Mouse (Mus musculus) kidney, embryonic 14.5 days (tissue): ENCODE data around the gene Tjp1. TPM values are rescaled to one million over a fixed set of nuclear protein-coding genes. Genes with fewer than 3 reads are reported as not detected.

Experiments used
- ATAC-seq: fragments of 200-750 bp; cut with Nextera tagmentation; 2 replicates; pipeline ENCODE4 v1.8.0; 2017; ENCODE audit warnings: moderate number of reproducible peaks, mild to moderate bottlenecking, moderate TSS enrichment, moderate library complexity; ENCODE audit not compliant: low FRiP score, low TSS enrichment
- H3K27ac ChIP-seq: fragments of 300-500 bp; sonication (generic); 2 replicates; pipeline ENCODE4 v1.5.1; 2014; ENCODE audit warnings: low read depth, mild to moderate bottlenecking, low read length, moderate library complexity, mixed read lengths
- H3K27me3 ChIP-seq: fragments of 300-500 bp; sonication (generic); 2 replicates; pipeline ENCODE4 v1.6.1; 2014; ENCODE audit warnings: mild to moderate bottlenecking, low read length; ENCODE audit not compliant: control insufficient read depth, insufficient read depth
- H3K36me3 ChIP-seq: fragments of 300-500 bp; sonication (generic); 2 replicates; pipeline ENCODE4 v1.6.1; 2014; ENCODE audit warnings: low read length, mixed read lengths; ENCODE audit not compliant: control insufficient read depth, insufficient read depth
- H3K4me1 ChIP-seq: fragments of 300-500 bp; sonication (generic); 2 replicates; pipeline ENCODE4 v1.6.1; 2014; ENCODE audit warnings: low read length, mixed read lengths; ENCODE audit not compliant: control insufficient read depth, insufficient read depth
- H3K4me2 ChIP-seq: fragments of 300-500 bp; sonication (generic); replicated peaks from 2 replicates; pipeline ENCODE4 v1.6.1; 2014; ENCODE audit warnings: low read depth, mild to moderate bottlenecking, low read length
- H3K4me3 ChIP-seq: fragments of 300-500 bp; sonication (generic); 2 replicates; pipeline ENCODE4 v1.5.1; 2014; ENCODE audit warnings: mild to moderate bottlenecking, low read length
- H3K9ac ChIP-seq: fragments of 300-500 bp; sonication (generic); 2 replicates; pipeline ENCODE4 v1.6.1; 2014; ENCODE audit warnings: low read depth, mild to moderate bottlenecking, low read length, moderate library complexity
- H3K9me3 ChIP-seq: fragments of 300-500 bp; sonication (generic); 2 replicates; pipeline ENCODE4 v1.6.1; 2016; ENCODE audit warnings: low read length; ENCODE audit not compliant: control insufficient read depth
- WGBS: fragments of 180-500 bp; shearing (Covaris S2); extraction: QIAGEN DNeasy Blood & Tissue Kit; methylation state at CpG from one replicate; pipeline ENCODE4 v1.1.7; 2014; 5-methylcytosine and 5-hydroxymethylcytosine counted together
- polyA plus RNA-seq: library from polyadenylated mRNA; unstranded; fragments of >200 nt; fragmentation: Nextera tagmentation; extraction: Ambion mirVana; gene quantifications from 2 replicates; pipeline ENCODE4 v1.2.1, GENCODE M21; 2014

Gene Tjp1
- polyA plus RNA-seq, 1 experiment from 2014 or later: 18.9 TPM

DNA sequence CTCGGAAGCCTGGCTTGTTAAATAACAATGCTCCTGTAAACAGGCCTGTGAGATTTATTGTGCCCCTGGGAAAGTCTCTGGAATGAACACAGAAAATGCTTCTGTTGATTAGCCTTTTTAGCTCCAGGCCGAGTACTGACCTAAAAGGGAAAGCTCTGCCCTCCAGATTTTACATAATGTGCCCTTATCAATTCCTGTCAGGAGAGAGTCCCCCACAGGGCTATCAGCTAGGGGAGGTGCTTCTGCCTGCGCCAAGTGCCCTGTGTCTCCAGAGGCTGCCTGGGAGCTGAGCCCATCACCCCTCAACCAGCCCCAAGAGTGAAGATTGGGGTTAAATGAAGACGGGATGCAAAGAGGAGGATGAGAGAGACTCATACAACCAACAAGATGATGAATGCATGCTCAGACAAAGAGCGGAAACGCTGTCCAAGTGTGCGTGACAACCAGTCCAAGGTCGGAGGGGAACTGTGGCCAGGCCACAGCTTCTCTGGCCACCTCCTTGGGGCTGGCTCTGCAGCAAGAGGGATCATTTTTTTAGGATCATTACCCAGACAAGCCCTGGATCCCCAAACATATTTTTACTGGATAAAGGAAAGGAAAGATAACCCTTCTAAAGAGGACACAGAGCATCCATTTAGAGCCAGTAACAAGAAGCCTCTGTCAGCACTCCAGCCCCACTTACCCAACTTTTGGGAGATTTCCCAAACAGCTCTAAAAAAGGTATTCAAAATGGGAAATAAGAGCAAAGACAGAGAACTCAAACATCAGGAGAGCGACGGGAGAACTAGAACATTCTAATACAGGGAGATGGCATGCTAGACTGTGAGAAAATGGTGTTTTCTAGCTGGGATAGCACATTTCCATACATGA lies 110.1 kb downstream of the Tjp1 start:
- Histone ChIP-seq H3K9me3 (no peaks in the 10 kb centered on the region), H3K9ac (0 out of 2 replicates have a peak overlapping the region, but pooled peaks have one; percentile 7), H3K27me3 (no peaks in the 10 kb centered on the region), H3K27ac (peak overlapping the region; percentile 87), H3K4me1 (peaks cover 35% of the 10 kb centered on the region), H3K4me2 (peak overlapping the region; percentile 8; the same call in 1 of the 2 replicates), H3K36me3 (no peaks in the 10 kb centered on the region), H3K4me3 (no peak overlapping the region)
- peak; percentile 32; the same call in 1 of the 2 replicates for ATAC-seq
- 42% methylated on average over 10 of the region's 10 CpGs for WGBS

GRCm38 (mm10) chr7:65416506-65416905 lies 111.1 kb downstream of the Tjp1 start:
- no peaks in the 10 kb centered on the region for H3K36me3 ChIP-seq
- no peak overlapping the region for H3K4me2 ChIP-seq
- H3K9ac ChIP-seq: no peak overlapping the region
- peaks cover 34% of the 10 kb centered on the region for H3K4me1 ChIP-seq
- WGBS: 54% methylated on average over 3 of the region's 3 CpGs
- no peak for ATAC-seq
- no peak overlapping the region for H3K4me3 ChIP-seq
- peak overlapping the region; percentile 87; the same call in 1 of the 2 replicates for H3K27ac ChIP-seq
- H3K27me3 ChIP-seq: no peaks in the 10 kb centered on the region
- H3K9me3 ChIP-seq: no peaks in the 10 kb centered on the region

GRCm38 (mm10) chr7:65413946-65414945 lies 113.3 kb downstream of the Tjp1 start:
- peak; percentile 70 for ATAC-seq
- peaks cover 24% of the 10 kb centered on the region for H3K4me1 ChIP-seq

DNA sequence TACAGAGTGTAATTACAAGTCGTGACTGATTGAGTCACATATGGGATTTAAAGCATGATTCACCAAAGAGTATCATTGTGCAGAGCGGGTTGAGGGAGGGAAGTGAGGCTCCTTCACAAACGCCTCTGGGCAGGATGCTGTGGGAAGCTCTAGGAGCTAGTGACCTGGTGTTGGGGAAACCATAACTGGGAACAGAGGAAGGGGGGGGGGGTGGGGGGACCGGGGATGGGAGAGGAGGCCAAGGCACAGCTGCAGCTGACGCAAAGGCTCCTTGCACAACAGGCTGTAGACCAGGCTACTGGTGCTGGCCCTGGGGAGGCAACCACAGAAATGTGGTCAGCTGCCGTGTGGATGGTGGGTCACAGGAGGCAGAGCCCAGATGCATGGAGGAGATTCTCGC lies 116.9 kb downstream of the Tjp1 start:
- 56% methylated on average over 7 of the region's 7 CpGs for WGBS
- no peak for ATAC-seq
- no peak overlapping the region for H3K4me3 ChIP-seq
- no peaks in the 10 kb centered on the region for H3K36me3 ChIP-seq
- no peak overlapping the region for H3K9ac ChIP-seq
- H3K4me2 ChIP-seq: no peak overlapping the region
- H3K4me1 ChIP-seq: peaks cover 11% of the 10 kb centered on the region
- no peak overlapping the region for H3K27ac ChIP-seq
- no peaks in the 10 kb centered on the region for H3K9me3 ChIP-seq
- H3K27me3 ChIP-seq: no peaks in the 10 kb centered on the region

More at GRCm38 (mm10) chr7:65413946-65414945, 113.3 kb downstream of the Tjp1 start:
- no peaks in the 10 kb centered on the region for H3K27me3 ChIP-seq
- H3K4me3 ChIP-seq: no peak overlapping the region
- no peak overlapping the region for H3K9ac ChIP-seq
- H3K36me3 ChIP-seq: no peaks in the 10 kb centered on the region
- no peak overlapping the region for H3K4me2 ChIP-seq
- H3K9me3 ChIP-seq: no peaks in the 10 kb centered on the region
- H3K27ac ChIP-seq: peak overlapping the region; percentile 47; the same call in 1 of the 2 replicates
- 37% methylated on average over 13 of the region's 13 CpGs for WGBS

GRCm38 (mm10) chr7:65406427-65406826 lies 121.2 kb downstream of the Tjp1 start:
- Histone ChIP-seq H3K4me3 (no peak overlapping the region), H3K9me3 (no peaks in the 10 kb centered on the region), H3K27ac (no peak overlapping the region), H3K9ac (no peak overlapping the region), H3K4me2 (no peak overlapping the region), H3K27me3 (no peaks in the 10 kb centered on the region), H3K4me1 (no peaks in the 10 kb centered on the region), H3K36me3 (no peaks in the 10 kb centered on the region)
- 79% methylated on average over 3 of the region's 3 CpGs for WGBS
- ATAC-seq: no peak

DNA sequence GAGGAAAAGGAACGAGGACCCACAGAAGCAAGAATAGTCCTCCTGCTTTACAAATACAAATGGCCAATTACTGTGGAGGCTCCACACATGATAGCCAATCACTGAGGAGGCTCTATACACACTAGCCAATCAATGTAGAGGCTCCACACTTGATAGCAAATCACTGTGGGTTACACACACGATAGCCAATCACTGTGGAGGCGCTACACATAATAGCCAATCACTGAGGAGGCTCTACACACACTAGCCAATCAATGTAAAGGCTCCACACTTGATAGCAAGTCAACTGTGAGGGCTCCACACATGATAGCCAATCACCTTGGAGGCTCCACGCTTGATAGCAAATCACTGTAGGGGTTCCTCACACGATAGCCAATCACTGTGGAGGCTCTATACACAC lies 125.1 kb downstream of the Tjp1 start:
- Histone ChIP-seq H3K9me3 (no peaks in the 10 kb centered on the region), H3K27ac (no peak overlapping the region), H3K27me3 (no peaks in the 10 kb centered on the region), H3K36me3 (no peaks in the 10 kb centered on the region), H3K4me1 (no peaks in the 10 kb centered on the region), H3K9ac (no peak overlapping the region), H3K4me2 (no peak overlapping the region), H3K4me3 (no peak overlapping the region)
- 93% methylated on average over 5 of the region's 5 CpGs for WGBS
- no peak for ATAC-seq

DNA sequence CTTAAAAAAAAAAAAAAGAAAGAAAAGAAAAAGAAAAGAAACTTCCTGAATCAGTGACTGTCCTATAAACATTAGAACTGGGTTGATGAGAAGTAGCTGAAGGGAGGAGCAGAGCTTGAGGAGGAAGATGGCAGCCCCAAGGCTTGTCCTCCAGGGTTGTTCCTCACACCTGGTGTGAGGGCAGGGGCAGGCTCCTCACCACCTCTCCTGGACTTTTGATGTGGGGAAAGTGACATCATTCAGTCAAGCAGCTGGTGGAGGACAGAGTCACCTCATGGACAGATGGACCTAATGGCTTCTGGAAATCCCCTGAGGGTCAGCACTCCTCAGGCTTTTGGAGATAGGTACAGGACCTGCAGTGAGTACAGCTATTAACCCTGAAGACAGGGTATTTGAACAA lies 126.0 kb downstream of the Tjp1 start:
- no peak for ATAC-seq
- Histone ChIP-seq H3K4me3 (no peak overlapping the region), H3K4me2 (no peak overlapping the region)

GRCm38 (mm10) chr7:65395891-65396290 lies 131.7 kb downstream of the Tjp1 start:
- H3K9ac ChIP-seq: no peak overlapping the region
- no peak for ATAC-seq
- H3K27ac ChIP-seq: no peak overlapping the region
- H3K27me3 ChIP-seq: no peaks in the 10 kb centered on the region
- no peak overlapping the region for H3K4me2 ChIP-seq
- no peaks in the 10 kb centered on the region for H3K9me3 ChIP-seq
- 84% methylated on average over 4 of the region's 4 CpGs for WGBS
- no peak overlapping the region for H3K4me3 ChIP-seq
- peaks cover 19% of the 10 kb centered on the region; the same call in 1 of the 2 replicates for H3K4me1 ChIP-seq
- no peaks in the 10 kb centered on the region for H3K36me3 ChIP-seq

More for the DNA sequence above, 126.0 kb downstream of the Tjp1 start:
- Histone ChIP-seq H3K9me3 (no peaks in the 10 kb centered on the region), H3K27me3 (no peaks in the 10 kb centered on the region), H3K36me3 (no peaks in the 10 kb centered on the region), H3K9ac (no peak overlapping the region), H3K4me1 (no peaks in the 10 kb centered on the region), H3K27ac (no peak overlapping the region)
